Mouse (Mus musculus): ENCODE results near the gene Cc2d1b.

Cc2d1b gene

DNA sequence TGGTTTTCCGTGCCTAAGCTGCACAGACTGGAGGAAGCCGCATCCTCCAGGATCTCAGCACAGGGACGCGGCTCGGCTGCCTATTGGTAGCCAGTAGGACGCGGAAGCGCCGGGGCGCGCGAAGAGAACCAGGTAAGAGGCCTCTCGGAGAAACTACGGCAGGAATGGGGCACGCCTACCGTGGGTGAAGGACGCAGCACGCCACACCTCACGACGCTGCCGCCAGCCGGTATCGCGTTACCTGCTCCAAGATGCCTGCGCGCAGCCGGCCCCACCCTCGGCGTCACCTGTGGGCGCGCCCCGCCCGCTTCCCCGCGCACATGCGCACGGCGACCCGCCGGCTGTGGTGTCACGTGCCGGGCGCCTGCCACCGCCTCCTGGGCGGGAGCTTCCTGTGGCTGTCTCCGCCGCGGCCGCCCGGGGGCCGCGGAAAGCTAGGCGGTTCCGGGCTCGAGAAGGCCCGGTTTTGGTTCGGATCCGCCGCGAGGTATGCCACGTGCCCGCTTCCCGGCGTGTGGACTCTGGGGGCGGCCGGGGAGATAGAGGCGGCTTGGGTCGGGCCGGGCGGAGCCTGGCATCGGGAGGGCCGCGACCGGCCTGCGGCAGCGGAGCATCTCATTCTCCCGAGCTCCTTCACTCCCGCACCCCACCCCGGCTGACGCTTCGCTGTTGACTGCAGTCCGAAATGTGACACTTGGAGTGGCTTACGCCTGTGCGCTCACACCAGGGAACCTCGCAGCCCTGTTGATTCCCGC lies at the start of gene Cc2d1b:
Gene Cc2d1b (plus strand): TSS at position 354 of the 755 bp plus-strand sequence.
- DNase-seq (ENCODE audit: low spot score in 2 of 2): peak; percentile 94 to 95

- DNase-seq (ENCODE audit: low spot score in 2 of 2): no peak
These were observed 47.1 kb upstream of the Cc2d1b start for GRCm38 (mm10) chr4:108572644-108573043.

- peak; percentile 98 to 99 for DNase-seq (ENCODE audit: low spot score in 2 of 2)
These were observed 40.6 kb upstream of the Cc2d1b start, which contains the start of the genes Prpf38a and Orc1 for GRCm38 (mm10) chr4:108578840-108579742. TSS of gene Prpf38a (minus strand) at chr4:108579336. TSS of gene Orc1 (plus strand) at chr4:108579423.

- DNase-seq (ENCODE audit: low spot score in 2 of 2): no peak
These were observed 39.9 kb upstream of the Cc2d1b start for GRCm38 (mm10) chr4:108579743-108580411.

DNA sequence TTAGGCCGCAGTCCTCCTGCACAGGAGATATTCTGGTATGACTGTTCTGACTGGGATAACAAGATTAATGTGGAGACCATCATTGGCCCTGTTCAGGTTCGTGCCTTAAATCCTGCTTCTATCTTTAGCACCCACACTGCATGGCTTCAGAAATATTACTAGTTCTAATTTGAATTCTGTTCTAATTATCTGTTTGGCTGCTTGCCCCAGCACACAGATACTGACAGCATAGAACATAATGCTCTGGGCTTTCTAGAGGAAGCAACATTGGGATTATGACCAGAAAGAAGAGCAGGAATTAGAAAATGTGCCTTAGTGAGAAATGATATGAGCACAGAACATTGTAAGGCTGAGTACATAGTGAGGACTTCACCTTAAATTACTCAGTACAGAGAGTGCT lies 26.4 kb upstream of the Cc2d1b start:
- no peak for DNase-seq (ENCODE audit: low spot score in 2 of 2)

DNA sequence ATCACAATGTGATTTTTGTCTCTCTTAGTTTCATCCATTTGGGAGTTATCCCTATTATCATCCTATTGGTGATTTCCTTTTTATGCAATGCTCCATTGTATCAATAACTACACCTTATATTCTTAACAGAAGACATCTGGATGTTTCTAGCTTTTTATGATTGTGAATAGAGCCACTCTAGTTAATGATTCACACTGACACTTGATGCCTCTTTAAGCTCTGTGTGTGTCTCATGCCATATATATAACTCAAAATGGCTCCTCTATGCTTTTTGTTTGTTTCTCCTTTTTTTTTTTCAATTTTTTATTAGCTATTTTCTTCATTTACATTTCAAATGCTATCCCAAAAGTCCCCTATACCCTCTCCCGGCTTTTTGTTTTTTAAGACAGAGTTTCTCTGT lies 24.0 kb upstream of the Cc2d1b start:
- DNase-seq (ENCODE audit: low spot score in 2 of 2): no peak

DNA sequence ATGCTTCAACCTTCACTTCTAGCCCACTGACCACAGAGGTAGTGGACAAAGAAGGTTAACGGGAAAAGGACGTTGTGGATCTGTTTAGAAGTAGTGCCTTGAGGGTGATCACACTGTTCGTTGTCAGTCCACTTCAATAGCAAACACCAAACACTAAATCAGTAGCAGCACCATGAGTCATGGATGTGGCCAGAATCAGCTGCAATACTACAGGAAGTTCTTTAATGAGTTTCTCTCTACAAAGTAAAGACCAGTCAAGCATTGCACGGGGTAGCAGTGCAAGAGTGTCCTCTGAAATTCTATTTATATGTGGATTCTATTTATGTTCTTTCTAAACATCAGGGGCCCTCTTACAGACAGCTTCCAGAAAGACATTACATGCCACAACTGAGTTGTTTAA lies 21.4 kb upstream of the Cc2d1b start:
- no peak for DNase-seq (ENCODE audit: low spot score in 2 of 2)

DNA sequence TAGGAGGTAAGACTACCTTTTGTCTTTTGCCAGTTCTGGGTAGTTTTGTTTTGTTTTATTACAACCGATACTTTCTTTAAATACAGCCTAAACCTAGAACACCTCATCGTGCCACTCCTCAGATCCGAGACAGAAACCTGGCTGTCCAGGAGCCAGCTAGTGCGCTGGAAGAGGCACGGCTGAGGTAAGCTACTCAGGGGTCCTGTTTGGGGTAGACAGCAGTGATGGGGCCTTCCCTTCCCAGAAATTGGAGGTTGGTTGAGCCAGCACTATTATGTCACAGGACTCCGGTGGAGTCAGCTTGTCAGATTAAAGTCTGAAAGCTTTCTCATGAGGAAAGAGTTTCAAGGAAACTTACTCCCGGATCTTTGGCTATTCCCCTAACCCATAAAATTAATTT lies 17.9 kb upstream of the Cc2d1b start:
- DNase-seq (ENCODE audit: low spot score in 2 of 2): no peak

DNA sequence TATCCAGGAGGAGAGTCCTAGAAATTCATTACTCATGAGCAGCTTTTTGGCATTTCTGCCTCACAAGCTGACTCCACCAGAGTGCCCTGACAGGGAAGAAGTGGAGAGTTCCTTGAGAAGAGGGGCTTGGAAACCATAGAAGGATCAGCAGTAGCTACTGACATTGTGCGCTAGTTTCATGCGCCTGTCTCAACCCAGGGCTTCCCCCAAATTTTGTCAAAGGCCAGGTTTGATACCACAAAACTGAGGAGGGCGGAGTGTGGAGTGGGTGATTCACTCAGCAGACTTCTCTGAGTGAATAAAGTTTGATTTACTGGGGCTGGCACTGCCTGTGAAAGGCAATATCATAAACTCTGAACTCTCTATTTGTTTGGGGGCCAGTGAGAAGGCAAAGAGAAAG lies 11.1 kb upstream of the Cc2d1b start:
- DNase-seq (ENCODE audit: low spot score in 2 of 2): no peak

- DNase-seq (ENCODE audit: low spot score in 2 of 2): no peak
These were observed 8.8 kb upstream of the Cc2d1b start for GRCm38 (mm10) chr4:108610935-108611334.

- DNase-seq (ENCODE audit: low spot score in 2 of 2): no peak
These were observed 1.2 kb upstream of the Cc2d1b start for GRCm38 (mm10) chr4:108618586-108618985.

DNA sequence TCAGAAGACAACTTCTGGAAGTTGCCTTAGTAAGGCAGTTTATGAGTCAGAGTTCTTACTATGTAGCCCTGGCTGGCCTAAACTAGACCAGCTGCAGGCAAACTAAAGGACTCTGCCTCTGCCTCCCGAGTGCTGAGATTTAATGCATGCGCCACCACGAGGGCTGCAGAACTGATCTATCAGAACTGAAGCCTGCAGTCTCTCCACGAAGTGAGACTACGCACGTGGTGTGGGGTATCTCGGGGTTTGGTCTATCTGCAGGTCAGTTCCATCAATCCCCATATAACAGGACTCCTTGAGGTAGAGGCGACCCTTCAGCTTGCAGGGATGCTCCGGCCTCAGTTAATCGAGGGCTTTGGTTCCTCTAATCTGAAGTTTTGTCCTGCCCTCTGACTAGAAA lies 575 bp upstream of the Cc2d1b start:
- peak; percentile 58 to 65 for DNase-seq (ENCODE audit: low spot score in 2 of 2)

DNA sequence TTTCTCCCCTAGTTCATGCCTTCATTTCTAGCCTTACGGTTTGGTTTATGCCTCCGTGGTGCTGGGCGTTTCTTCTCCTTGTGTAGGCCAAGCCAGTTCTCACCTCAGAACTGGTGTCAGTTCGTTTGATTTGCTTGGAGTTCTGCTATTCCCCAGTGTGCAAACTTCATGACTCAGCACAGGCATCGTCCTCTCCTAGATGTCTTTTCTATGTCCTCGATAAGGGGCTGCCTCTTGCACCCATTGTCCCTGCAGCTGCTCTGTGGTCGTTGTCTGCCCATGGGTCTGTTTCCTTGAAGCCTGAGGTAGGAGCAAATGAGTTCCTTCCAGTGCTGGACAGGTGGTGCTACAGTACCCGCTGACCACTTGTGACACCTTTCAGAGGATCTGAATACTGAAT lies 796 bp downstream of the Cc2d1b start:
- peak in 1 of 2 experiments; percentile 44 for DNase-seq (ENCODE audit: low spot score in 2 of 2)

DNA sequence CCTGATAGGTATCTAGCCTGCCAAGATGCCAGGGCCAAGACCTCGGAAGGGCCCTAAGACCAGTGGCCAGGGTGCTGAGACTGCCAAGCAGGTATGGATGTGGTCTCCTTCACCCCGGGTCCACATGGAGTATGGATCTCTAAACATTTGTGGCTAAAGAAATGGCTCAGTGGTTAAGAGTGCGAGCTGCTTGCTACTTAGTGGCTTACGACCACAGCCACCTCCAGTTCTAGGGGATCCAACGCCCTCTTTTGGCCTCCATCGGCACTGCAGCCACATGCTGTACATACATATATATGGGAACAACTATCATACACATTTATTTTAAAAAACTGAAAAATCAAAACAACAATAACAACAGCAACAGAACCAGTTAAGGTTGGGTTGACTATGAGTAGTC lies 1.8 kb downstream of the Cc2d1b start:
- DNase-seq (ENCODE audit: low spot score in 2 of 2): peak in 1 of 2 experiments; percentile 30

DNA sequence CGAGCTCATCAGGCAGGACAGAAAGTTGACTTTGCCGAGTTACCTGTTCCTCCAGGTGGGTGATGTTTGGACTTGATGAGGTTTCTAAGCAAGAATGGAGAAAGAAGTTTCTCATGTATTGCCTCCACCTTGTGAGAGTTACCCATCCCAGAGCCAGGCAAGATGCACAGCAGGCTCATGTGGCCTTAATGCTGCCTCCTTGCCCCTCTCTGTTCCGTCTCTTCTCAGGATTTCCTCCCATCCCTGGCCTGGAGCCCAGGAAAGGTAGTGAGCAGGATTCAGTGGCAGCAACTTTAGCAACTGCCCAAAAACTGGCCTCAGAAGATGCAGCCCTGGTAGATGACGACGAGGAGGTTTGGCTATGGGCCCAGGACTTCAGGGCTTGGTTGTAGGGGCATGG lies 7.3 kb downstream of the Cc2d1b start:
- DNase-seq (ENCODE audit: low spot score in 2 of 2): no peak

GRCm38 (mm10) chr4:108629363-108629880 lies 9.7 kb downstream of the Cc2d1b start:
- no peak for DNase-seq (ENCODE audit: low spot score in 2 of 2)

GRCm38 (mm10) chr4:108630096-108630495 lies 10.4 kb downstream of the Cc2d1b start:
- no peak for DNase-seq (ENCODE audit: low spot score in 2 of 2)

DNA sequence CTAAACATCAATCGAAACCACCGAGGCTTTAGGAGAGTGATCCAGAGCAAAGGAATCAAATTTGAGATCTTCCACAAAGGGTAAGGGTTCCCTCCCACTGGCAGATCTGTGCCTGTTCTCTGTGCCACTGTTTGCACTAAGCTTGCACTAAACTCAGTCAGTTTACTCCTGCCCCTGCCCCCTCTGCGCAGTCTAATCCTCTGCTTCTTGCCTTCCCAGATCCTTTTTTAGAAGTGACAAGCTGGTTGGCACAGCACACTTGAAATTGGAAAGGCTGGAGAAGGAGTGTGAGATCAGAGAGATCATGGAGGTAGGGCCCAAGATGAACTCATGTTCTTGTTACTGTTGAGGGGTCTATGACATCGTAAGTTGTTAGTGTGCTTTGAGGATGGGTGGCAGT lies 11.9 kb downstream of the Cc2d1b start:
- peak in 1 of 2 experiments; percentile 36 for DNase-seq (ENCODE audit: low spot score in 2 of 2)

DNA sequence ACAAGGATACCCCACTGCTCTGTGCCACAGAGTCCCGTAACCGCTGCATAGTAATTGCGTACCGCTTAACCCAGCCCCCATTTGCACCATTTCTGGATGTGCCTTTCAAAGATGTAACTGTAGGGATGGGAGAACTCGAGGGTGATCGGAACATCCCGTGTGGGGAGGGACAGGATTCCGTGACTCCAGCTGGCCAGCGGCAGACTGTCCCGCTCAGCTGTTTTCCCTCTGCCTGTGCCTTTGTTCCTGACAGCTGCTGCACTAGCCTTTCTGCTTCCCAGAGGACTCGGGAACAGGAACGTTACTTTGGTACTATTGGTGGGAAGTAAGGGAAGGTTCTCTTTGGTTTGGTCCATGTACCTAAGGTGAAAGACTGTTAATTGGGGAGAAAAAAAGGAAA lies 14.0 kb downstream of the Cc2d1b start:
- no peak for DNase-seq (ENCODE audit: low spot score in 2 of 2)

- DNase-seq (ENCODE audit: low spot score in 2 of 2): no peak
These were observed 15.0 kb downstream of the Cc2d1b start for GRCm38 (mm10) chr4:108634696-108635095.

DNA sequence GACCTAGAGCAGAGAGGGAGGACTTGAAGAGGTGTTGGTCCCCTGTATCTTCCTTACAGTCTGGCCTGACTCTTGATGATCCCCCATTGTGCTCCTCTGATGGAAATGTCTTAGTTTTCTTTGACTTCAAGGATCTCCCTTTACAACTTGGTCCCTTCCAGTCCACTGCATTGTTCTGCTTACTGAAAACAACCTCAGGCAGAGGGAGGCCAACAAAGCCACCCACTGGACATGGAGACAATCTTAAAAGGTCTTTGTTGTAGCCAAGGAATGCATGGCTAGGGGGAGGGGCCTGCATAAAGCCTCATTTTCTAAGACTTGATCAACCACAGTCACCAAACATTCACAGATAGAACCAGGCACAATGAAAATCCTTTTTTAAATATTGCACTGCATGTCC lies 15.4 kb downstream of the Cc2d1b start:
- DNase-seq (ENCODE audit: low spot score in 2 of 2): no peak

DNA sequence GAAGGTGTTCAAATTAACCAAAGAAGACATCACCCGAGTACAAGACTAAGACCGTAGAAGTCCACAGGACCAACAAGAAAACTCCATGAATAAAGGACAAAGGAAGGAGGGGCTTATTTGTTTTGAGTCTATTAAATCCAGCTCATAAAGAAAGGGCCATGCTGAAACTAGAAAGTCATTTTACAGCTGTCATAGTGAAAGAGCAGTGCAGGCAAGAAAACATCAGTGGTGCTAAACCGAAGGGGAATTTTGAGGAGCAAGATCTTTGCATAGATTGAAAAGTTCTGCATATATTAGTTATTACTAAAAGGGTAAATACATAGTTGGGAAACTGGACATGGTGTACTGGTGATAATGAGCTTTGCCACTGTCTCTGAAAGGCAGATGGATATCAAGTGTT lies 18.0 kb downstream of the Cc2d1b start:
- DNase-seq (ENCODE audit: low spot score in 2 of 2): no peak

All from right cerebral cortex, postnatal 10 days (tissue).